Mouse (Mus musculus) liver, postnatal 0 days (tissue): Measurements from ENCODE around the gene Mus81. TPM values are rescaled to one million over a fixed set of nuclear protein-coding genes. Genes with fewer than 3 reads are reported as not detected.
A peak's percentile ranks its signal among the peaks of the same experiment; 100 is the strongest.

ENCODE experiments used
- ATAC-seq: fragments of 200-750 bp; cut with Nextera tagmentation; 2 replicates; pipeline ENCODE4 v1.8.0; 2017; ENCODE audit warnings: mild to moderate bottlenecking, moderate library complexity
- DNase-seq: peaks from one replicate; pipeline ENCODE4 v3.0.0-alpha.2; 2016
- H3K27ac ChIP-seq: fragments of 300-500 bp; sonication (generic); 2 replicates; pipeline ENCODE4 v1.5.1; 2014; ENCODE audit warnings: antibody characterized with exemption, moderate library complexity, mild to moderate bottlenecking, low read depth
- H3K27me3 ChIP-seq: fragments of 300-500 bp; sonication (generic); 2 replicates; pipeline ENCODE4 v1.6.1; 2014; ENCODE audit warnings: low read length, control low read depth, mixed read lengths; ENCODE audit not compliant: insufficient read depth
- H3K36me3 ChIP-seq: fragments of 300-500 bp; sonication (generic); replicated peaks from 2 replicates; pipeline ENCODE4 v1.6.1; 2014; ENCODE audit warnings: mild to moderate bottlenecking, control low read depth, low read length, moderate library complexity, mixed read lengths; ENCODE audit not compliant: insufficient read depth
- H3K4me1 ChIP-seq: fragments of 300-500 bp; sonication (generic); 2 replicates; pipeline ENCODE4 v1.6.1; 2014; ENCODE audit warnings: antibody characterized with exemption, mild to moderate bottlenecking, control low read depth; ENCODE audit not compliant: insufficient read depth
- H3K4me2 ChIP-seq: fragments of 300-500 bp; sonication (generic); 2 replicates; pipeline ENCODE4 v1.6.1; 2014; ENCODE audit warnings: low read depth, mild to moderate bottlenecking, low read length, moderate library complexity, mixed read lengths
- H3K4me3 ChIP-seq: fragments of 300-500 bp; sonication (generic); 2 replicates; pipeline ENCODE4 v1.5.1; 2014; ENCODE audit warnings: low read depth, low read length
- H3K9ac ChIP-seq: fragments of 300-500 bp; sonication (generic); replicated peaks from 2 replicates; pipeline ENCODE4 v1.6.1; 2014; ENCODE audit warnings: mild to moderate bottlenecking, moderate library complexity
- H3K9me3 ChIP-seq: fragments of 300-500 bp; sonication (generic); 2 replicates; pipeline ENCODE4 v1.6.1; 2016; ENCODE audit warnings: mild to moderate bottlenecking, control low read depth, low read length, mixed read lengths
- CTCF ChIP-seq: sonication (generic); IDR thresholded peaks from 2 replicates; pipeline ENCODE4 v1.5.1; 2016; ENCODE audit warnings: antibody characterized with exemption, low read depth
- EP300 ChIP-seq: IDR thresholded peaks from 2 replicates; pipeline ENCODE4 v1.6.1; 2016; ENCODE audit warnings: antibody characterized with exemption, low read depth, mild to moderate bottlenecking
- WGBS: fragments of 180-500 bp; shearing (Covaris S2); extraction: QIAGEN DNeasy Blood & Tissue Kit; methylation state at CpG from one replicate; pipeline ENCODE4 v1.1.7; 2014; ENCODE audit not compliant: insufficient replicate concordance; 5-methylcytosine and 5-hydroxymethylcytosine counted together
- polyA plus RNA-seq: library from polyadenylated mRNA; unstranded; fragments of >200 nt; fragmentation: Nextera tagmentation; extraction: Ambion mirVana; gene quantifications from 2 replicates; pipeline ENCODE4 v1.2.1, GENCODE M21; 2015

The Mus81 gene
- polyA plus RNA-seq, 1 experiment from 2014 or later = 11.9 TPM

DNA sequence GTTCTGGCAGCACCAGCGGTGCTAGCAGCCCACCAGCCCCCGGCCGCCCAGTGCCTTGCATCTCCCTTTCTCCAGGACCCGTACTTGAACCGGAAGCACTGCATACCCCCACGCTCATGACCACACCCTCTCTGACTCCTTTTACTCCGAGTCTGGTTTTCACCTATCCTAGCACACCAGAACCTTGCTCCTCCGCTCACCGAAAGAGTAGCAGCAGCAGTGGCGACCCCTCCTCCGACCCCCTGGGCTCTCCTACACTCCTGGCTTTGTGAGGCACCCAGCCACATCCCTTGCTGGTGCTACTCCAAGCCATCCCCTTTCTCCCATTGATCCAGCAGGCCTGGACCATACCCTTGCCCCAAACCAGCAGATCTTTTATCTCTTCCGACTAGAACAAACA, 33.2 kb downstream of the Mus81 start:
- DNase-seq = no peak
- Histone ChIP-seq H3K36me3 (no peaks in the 10 kb centered on the region), H3K4me1 (peaks cover 25% of the 10 kb centered on the region), H3K9ac (no peak overlapping the region), H3K4me3 (no peak overlapping the region), H3K9me3 (no peaks in the 10 kb centered on the region), H3K4me2 (0 out of 2 replicates have a peak overlapping the region, but pooled peaks have one; percentile 94), H3K27ac (no peak overlapping the region), H3K27me3 (peaks cover 19% of the 10 kb centered on the region; the same call in 1 of the 2 replicates)
- ATAC-seq = no peak
- TF ChIP-seq CTCF (no peak), EP300 (no peak)
- WGBS = 80% methylated on average over 12 of the region's 12 CpGs

DNA sequence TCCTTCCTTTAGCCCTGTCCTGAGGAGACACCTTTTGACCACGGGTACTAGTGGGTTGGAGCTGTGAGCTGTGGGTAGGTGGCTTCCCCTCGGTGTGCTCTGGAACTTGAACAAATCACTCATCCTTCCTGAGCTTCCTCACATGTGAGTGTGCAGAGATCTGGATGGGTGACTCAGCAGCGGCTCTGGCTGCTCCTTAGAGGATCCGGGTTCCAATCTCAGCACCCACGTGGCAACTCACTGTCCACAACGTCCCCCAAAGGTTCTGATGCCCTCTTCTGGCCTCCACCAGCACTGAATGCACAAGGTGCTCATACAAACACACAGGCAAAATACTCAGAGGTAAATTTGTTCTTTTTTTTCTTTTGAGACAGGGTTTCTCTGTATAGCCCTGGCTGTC, 36.4 kb downstream of the Mus81 start:
- 50% methylated on average over 6 of the region's 6 CpGs for WGBS
- H3K4me2 ChIP-seq = no peak overlapping the region
- TF ChIP-seq EP300 (no peak), CTCF (no peak)

DNA sequence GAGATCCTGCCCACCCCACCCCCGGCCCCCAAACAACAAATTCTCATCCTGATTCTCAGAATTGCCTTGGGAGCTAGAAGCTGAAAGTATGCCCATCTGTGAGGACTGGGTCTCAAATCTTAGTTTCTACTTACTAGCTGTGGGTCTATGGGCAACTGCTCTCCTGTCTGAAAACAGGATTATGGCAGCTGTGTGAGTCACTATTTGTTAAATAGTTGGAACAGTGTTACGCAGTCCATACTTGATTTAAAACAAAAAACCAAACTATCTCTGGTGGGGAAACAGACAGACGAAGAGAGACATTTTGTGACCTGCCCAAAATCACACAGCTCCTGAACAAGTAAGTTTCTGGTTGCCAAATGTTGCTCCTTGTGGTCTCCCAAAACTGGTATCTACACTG, 38.5 kb downstream of the Mus81 start:
- DNase-seq (no peak), ATAC-seq (no peak)
- no peak overlapping the region for H3K4me2 ChIP-seq
- H3K4me1 ChIP-seq = peaks cover 23% of the 10 kb centered on the region
- H3K27me3 ChIP-seq = peaks cover 57% of the 10 kb centered on the region
- no peak overlapping the region for H3K27ac ChIP-seq
- H3K4me3 ChIP-seq = no peak overlapping the region
- TF ChIP-seq EP300 (no peak), CTCF (no peak)
- H3K9ac ChIP-seq = no peak overlapping the region
- no peaks in the 10 kb centered on the region for H3K9me3 ChIP-seq
- WGBS = 73% methylated on average over 3 of the region's 3 CpGs
- H3K36me3 ChIP-seq = no peaks in the 10 kb centered on the region

More for the DNA sequence above, 36.4 kb downstream of the Mus81 start:
- DNase-seq (no peak), ATAC-seq (no peak)
- H3K9me3 ChIP-seq = no peaks in the 10 kb centered on the region
- peaks cover 28% of the 10 kb centered on the region for H3K4me1 ChIP-seq
- H3K27ac ChIP-seq = no peak overlapping the region
- no peak overlapping the region for H3K4me3 ChIP-seq
- peaks cover 46% of the 10 kb centered on the region for H3K27me3 ChIP-seq
- no peak overlapping the region for H3K9ac ChIP-seq
- H3K36me3 ChIP-seq = no peaks in the 10 kb centered on the region

DNA sequence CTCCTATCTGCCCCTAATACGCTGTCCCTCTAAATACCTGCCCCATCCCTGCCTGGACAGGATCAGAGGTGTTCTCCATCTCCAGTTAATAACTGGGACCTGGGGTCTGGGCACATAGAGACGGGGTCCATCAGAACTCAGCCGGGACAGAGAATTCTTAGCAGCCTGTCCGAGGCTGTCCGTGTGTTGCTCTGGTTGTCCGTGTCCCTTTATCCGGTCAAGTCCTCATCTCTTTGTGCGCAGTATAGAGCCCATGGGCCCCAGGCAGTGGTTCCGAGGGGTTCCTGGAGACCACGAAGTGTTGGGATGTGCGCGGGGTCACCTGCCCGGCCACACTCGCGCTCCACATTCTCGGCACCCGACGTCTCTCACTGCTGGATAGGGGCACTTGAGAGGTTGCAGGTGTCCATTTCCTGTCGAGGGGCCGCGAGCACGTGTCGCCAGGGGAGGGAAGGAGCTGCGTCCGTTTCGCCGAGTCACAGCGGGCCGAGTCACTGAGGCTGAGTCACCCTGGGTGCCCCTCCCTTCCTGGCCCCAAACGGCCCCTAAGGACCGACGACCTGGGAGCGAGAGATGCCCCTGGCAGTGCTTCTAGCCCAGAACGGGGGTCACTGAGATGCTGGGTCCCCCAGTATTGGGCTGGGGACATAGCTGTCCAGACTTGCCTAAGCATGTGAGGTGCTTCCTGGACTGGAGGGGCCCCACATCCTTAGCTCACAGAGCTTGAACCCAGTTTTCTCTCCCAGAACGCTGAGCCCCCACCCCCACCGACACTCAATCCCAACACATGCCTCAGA, 39.6 kb downstream of the Mus81 start:
- ATAC-seq (peak; percentile 53; the same call in 1 of the 2 replicates), DNase-seq (peak; percentile 60)
- H3K4me1 ChIP-seq = peaks cover 23% of the 10 kb centered on the region
- 8% methylated on average over 36 of the region's 36 CpGs for WGBS
- H3K9ac ChIP-seq = no peak overlapping the region
- H3K4me2 ChIP-seq = peak overlapping the region; percentile 92
- H3K9me3 ChIP-seq = no peaks in the 10 kb centered on the region
- H3K4me3 ChIP-seq = peak overlapping the region; percentile 60
- H3K27ac ChIP-seq = no peak overlapping the region
- no peaks in the 10 kb centered on the region for H3K36me3 ChIP-seq
- peaks cover 58% of the 10 kb centered on the region for H3K27me3 ChIP-seq
- no peak for TF ChIP-seq EP300
- TF ChIP-seq CTCF = no peak

DNA sequence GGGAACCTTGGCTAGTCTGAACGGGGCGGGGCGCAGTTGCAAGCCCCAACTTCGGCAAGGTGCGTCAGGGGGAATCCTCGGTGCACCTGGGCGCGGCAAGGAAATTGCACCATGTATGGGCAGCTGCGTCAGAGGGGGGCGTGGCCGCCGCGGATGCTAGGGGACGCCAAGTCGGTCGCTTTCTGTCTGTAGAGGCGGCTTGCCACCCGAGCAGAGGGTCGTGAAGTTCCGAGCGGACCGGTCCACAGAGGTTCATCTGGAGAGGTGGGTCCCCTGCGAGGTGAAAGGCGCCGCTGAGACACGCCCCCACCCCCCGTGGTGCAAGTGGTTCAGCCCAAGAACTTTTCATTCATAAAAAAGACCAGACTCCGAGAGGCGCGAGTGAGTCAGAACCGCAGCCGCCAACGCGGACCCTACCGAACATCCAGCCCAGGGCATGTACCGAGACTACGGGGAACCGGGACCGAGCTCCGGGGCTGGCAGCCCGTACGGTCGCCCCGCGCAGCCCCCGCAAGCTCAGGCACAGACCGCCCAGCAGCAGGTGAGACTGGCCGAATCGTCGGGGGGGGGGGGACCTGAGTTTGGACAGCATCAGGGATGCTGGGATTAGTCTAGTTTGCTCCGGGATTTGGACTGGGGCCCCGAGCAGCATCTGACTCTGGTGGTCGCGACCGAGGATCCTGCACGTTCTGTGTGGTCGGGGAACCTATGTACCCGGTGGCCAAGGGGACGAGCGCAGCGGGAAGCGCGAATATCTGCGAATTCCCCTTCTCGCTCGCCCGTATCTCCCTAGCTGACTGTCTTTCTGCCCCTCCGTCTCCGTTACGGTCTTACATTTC, 40.5 kb downstream of the Mus81 start, which contains the start of gene Fosl1:
Fosl1 (plus strand) TSS at position 33 of the 839 bp plus-strand sequence.
- Histone ChIP-seq H3K27ac (no peak within 1 kb of the TSS), H3K27me3 (peaks cover 58% of the 10 kb centered on the region), H3K4me2 (peak within 1 kb of the TSS; percentile 92), H3K9ac (peak within 1 kb of the TSS; percentile 16; the same call in 1 of the 2 replicates), H3K9me3 (no peaks in the 10 kb centered on the region), H3K36me3 (no peaks in the 10 kb centered on the region), H3K4me1 (peaks cover 23% of the 10 kb centered on the region), H3K4me3 (peak within 1 kb of the TSS; percentile 60)
- peak; percentile 83 for DNase-seq
- peak; percentile 70 for ATAC-seq
- TF ChIP-seq EP300 = no peak
- no peak for TF ChIP-seq CTCF
- 1% methylated on average over 70 of the region's 70 CpGs for WGBS

DNA sequence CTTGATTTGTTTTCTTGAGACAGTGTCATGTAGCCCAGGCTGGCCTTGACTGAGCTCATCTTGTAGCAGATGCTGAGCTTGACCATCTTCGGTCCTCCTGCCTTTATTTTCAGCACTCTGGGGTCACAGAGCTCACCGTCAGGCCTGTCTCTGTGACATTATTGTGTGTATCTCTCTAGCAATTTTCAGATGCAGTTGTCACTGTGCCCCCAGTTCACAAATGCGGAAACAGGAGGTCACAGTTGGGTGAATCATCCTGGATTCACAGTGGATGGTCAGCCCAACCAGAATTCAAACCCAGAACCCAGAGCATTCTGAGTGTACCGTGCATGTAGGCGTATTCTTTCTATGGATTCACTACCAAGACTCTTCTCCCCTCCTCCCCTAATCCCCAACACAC, 42.5 kb downstream of the Mus81 start:
- Histone ChIP-seq H3K4me1 (peaks cover 23% of the 10 kb centered on the region), H3K27me3 (peaks cover 53% of the 10 kb centered on the region), H3K4me3 (no peak overlapping the region), H3K4me2 (no peak overlapping the region), H3K27ac (no peak overlapping the region), H3K9ac (no peak overlapping the region), H3K9me3 (no peaks in the 10 kb centered on the region), H3K36me3 (no peaks in the 10 kb centered on the region)
- TF ChIP-seq CTCF (no peak), EP300 (no peak)
- 88% methylated on average over 5 of the region's 5 CpGs for WGBS
- DNase-seq (no peak), ATAC-seq (no peak)
